Mouse (Mus musculus): ENCODE results near the gene Guk1.

The Guk1 gene

DNA sequence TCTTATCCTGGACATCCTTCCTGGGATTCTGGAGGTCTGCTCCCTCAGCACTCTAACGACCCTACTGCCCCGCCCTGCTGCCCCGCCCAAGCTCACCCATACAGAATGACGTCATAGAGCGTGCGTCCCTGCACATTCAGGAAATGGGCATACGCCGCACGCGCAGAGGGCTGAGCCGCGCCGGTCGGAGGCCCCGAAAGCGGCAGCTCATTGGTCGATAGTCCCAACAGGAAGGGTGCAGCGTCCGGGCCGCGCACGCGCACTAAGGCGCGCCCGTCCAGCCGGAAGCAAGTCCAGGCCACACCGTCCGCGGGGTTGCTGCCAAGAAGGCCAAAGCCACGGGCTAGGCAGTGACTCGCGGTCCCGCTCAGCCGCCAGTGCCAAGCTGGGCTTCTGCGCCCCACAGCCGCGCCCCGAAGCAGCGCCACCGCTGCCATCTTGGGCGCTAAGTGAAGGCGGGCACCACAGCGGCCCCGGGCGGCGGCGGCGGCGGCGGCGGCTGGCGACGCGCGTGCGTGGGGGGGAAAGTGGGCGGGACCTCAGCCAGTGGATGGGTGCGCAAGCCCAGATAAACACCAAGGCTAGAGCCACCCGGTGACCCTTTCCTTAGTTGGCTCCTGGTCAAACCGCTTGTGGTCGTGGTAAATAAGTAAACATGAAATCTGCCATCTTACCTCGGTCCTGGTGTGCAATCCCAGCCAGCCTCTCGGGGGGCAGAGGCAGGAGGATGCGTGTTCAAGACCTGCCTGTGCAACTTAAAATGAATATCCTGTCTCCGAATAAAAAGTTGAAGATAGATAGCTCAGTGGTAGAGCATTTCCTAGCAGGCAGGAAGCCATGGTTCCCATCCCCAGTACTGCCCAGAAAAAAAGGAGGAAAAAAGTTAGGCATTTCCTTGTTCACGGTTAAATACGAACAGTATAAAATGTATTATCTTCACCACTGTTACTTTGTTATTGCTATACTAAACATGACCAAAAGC lies 28.5 kb downstream of the Guk1 start, which contains the start of gene Iba57:
TSS of gene Iba57 (minus strand) at position 485 of the 982 bp plus-strand sequence.
- peak; percentile 98 to 100 for DNase-seq

- DNase-seq: no peak
Observed at GRCm38 (mm10) chr11:59162443-59163254, 29.4 kb downstream of the Guk1 start.

GRCm38 (mm10) chr11:59161398-59161797 lies 30.6 kb downstream of the Guk1 start:
- DNase-seq: no peak

- no peak for DNase-seq
Observed at GRCm38 (mm10) chr11:59159558-59159957, 32.5 kb downstream of the Guk1 start.

DNA sequence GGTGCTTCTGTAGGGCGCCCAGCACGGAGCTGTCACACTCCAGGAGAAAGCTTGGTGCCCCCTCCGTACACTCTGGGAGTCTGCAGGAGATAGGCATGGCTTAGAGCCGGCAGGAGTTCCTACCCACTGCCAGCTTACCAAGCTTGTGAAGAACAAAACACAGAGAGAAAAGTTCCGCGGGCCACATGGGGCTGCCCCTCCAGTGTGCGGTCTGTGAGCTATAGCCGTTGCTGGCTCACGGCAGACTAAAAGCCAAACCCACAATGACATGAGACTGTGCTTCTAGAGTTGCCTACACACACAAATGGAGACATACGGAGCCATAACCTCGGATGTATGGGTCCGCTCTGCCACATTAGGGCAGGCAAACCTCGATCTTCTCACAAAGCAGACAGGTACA lies 32.9 kb downstream of the Guk1 start:
- no peak for DNase-seq

- no peak for DNase-seq
Observed at GRCm38 (mm10) chr11:59155900-59156299, 36.1 kb downstream of the Guk1 start.

DNA sequence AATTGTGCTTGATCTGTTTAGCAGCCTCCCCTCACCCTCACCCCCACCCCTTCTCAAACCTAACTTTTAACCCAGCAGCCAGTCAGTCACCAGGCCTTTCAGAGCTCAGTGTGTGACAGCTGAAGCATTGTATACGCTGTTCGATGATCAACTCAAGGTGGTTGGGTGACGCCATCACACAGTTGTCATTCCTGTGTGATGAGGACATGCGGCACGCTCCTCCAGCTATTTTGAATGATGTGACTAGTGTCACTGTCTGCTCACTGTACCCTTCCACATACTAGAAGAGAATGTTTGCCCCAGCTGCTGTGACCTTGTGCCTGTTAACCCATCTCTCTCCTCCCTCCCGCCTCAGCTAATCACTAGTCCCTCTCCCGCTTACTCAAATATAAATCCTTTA lies 37.8 kb downstream of the Guk1 start:
- no peak for DNase-seq

GRCm38 (mm10) chr11:59151729-59152128 lies 40.3 kb downstream of the Guk1 start:
- DNase-seq: no peak

- DNase-seq: no peak
Observed at GRCm38 (mm10) chr11:59149302-59149701, 42.7 kb downstream of the Guk1 start.

- no peak for DNase-seq
Observed at GRCm38 (mm10) chr11:59142962-59143361, 49.0 kb downstream of the Guk1 start.

DNA sequence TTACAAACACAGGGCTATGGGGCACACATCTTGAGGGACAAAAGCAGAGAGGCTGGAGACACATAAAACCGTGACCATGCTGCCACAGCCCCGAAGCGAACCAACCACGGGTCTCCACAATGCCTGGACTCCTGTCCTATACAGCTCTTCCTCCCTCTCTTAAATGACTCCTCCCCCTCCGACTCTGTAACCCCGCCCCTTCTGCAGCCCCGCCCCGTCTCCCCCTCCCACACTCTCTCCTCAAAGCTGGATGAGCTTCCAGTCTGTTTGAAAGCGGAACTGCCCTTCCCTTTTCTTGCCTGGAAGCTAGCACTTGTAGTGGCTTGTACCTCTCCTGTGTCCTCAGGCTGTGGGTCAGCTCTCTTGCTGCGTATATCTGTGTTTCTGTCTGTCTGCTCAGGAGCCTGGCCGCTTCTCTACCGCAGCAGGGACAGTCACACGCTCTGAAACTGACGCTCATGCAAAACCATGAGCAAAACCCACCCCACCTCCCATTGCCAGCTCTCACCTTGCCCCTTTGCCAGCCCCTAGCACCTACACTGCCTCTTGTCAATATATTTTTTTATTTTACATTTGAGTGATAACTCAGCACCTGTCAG lies 50.1 kb downstream of the Guk1 start:
- no peak for DNase-seq

DNA sequence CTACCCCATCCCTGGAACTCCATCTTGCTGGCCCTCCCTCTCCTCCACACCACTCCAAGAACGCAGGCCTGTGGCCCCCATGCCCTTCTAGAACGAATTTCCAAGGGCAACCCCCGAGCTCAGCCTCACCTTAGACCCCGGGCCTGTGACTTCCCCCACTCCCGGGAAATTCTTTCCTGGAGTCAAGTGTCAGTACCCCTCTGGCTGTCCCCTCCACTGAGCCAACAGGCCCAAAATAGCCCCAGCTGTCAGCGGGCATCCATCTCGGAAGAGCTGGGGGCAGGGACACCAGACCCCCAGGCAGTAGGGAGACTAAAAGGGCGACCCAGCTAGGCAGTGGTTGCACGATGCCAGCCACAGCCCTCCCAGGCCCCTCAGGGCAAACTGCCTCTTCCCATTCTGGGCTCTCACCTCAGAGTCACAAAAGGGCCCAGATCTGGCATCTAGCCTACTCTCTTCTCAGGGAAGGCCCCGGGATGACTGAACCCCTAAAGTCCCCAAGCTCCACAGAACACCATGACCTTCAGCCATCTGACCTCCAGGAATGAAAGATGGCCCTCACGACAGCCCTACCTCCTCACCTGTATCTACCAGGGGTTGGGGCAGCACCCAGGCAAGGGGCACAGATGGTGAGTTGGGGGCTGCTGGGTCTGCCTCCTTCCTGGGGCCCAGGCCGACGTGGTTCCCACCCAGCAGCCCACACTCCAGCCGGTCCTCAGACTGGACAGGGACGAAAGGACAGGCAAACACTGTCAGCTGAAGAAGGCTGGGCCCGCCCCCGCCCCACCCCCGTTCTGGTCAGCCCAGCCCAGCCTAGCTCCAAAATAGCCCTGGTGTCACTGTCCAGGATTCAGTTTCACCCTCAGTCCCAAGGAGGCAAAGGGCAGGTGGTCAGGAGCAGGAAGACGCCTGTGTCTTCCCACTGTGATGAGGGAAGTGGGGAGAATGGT lies 53.2 kb downstream of the Guk1 start:
- no peak for DNase-seq

GRCm38 (mm10) chr11:59136994-59137706 lies 54.9 kb downstream of the Guk1 start:
- DNase-seq: no peak

- DNase-seq: no peak
Observed at GRCm38 (mm10) chr11:59135904-59136452, 56.0 kb downstream of the Guk1 start, which contains the start of gene Obscn. Gene Obscn (minus strand): TSS chr11:59136402.

DNA sequence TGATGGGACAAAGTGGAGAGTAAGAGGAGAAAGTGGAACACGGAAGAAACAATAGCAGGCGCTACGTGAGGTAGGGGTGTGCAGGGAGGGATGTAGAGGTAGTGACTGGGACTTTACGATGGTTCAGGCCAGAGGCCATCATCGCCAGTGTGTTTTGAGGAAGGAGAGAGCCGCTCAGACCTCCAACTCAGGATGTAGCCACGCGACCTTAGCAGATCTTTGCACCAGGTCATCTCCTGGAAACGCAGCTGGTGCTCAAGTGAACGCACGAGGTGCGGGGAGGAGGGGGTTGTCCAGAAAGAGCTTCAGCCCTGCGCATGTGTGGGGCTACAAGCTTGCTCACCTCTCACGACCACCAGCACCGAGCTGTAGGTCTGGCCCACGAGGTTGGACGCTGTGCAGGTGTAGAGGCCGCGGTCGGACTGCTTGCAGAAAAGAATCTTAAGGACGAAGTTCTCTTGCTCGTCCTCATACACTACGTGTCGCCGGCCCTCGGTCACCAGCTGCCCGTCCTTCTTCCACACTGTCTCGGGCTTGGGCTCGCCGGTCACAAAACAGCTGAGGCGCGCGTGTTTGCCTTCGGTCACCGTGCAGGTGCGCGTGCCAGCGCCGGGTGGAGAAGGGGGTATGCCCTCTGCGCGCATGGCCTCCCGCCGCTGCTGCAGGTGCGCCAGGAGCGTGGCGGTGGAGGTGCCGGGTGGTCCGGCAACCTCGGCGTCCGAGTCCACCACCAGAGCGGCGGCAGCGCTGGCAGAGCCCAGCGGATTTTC lies 56.8 kb downstream of the Guk1 start:
- DNase-seq: no peak

GRCm38 (mm10) chr11:59134373-59134997 lies 57.5 kb downstream of the Guk1 start:
- no peak for DNase-seq
